ENCODE assay signal across 9 mouse cellular contexts in the genomic region with DNA sequence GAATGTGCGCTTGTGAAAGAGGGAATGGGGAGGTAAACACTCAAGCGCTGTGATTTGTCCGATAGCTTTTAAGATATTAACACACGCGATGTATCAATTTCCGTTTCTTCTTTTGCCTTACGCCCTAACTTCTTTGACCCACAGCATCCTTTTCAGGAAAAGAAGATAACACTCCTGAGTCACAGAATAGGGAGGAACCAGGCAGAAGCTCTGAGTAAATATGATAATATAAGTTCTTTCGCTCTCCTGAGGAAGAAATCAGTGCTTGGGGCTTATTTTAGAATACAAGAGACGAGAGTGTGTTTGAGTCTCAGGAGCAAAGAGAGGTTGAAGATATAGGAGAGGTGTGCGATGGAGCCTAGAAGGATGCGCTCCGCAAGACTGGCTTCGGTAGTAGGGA. TPM values are rescaled to one million over a fixed set of nuclear protein-coding genes. Genes with fewer than 3 reads are reported as not detected.
DNase-seq lines count a peak whose midpoint lies in the region; ATAC-seq and TF ChIP-seq lines count a peak whose summit lies in the region.
"Had no signal": no experiment of that assay in that cellular context is flagged by ENCODE, and none has a peak within 500 bp of the region (broad histone marks: within the 10 kb centered on the region; RNA-seq: fewer than 3 reads in every experiment).

No protein-coding gene starts in this region.

- TF ChIP-seq EP300 in stomach, postnatal 0 days (optimal IDR thresholded peaks at IDR 0.05): no peak

- H3K36me3 ChIP-seq in testis, adult 2 months (ENCODE audit: control insufficient read depth, insufficient read depth, low read length): no peaks in the 10 kb centered on the region
- H3K36me3 ChIP-seq in liver, embryonic 12.5 days: no peaks in the 10 kb centered on the region
- no peaks in the 10 kb centered on the region for H3K36me3 ChIP-seq in stomach, postnatal 0 days (ENCODE audit: control insufficient read depth, insufficient read depth, low read length)

- no peak for DNase-seq in gastrocnemius, adult 2 months
- DNase-seq in gastrocnemius, postnatal 36 days: no peak
- DNase-seq in testis, postnatal 10 days (ENCODE audit: low spot score): no peak
- DNase-seq in stomach, postnatal 0 days (ENCODE audit: low spot score): no peak
- DNase-seq in gastrocnemius, postnatal 10 days: no peak

- intact Hi-C loops in gastrocnemius, adult 2 months (cut with DNase I): no loop called here
- intact Hi-C loops in gastrocnemius, postnatal 36 days (cut with DNase I): no loop called here

- no peaks in the 10 kb centered on the region for H3K27me3 ChIP-seq in testis, adult 2 months (ENCODE audit: control insufficient read depth, insufficient read depth, low read length)
- peaks cover 80% of the 10 kb centered on the region for H3K27me3 ChIP-seq in liver, embryonic 12.5 days (replicated peaks)
- no peaks in the 10 kb centered on the region for H3K27me3 ChIP-seq in stomach, postnatal 0 days (ENCODE audit: control insufficient read depth, insufficient read depth, low read length)

- no peak for TF ChIP-seq POLR2A in testis, adult 2 months (IDR thresholded peaks at IDR 0.05; ENCODE audit: control insufficient read depth, low read depth, low read length)

- no peak overlapping the region for H3K9ac ChIP-seq in liver, embryonic 12.5 days
- H3K9ac ChIP-seq in stomach, postnatal 0 days (ENCODE audit: low read length): no peak overlapping the region

- WGBS in liver, embryonic 12.5 days (ENCODE audit: insufficient replicate concordance): 17% methylated on average over 13 of the region's 13 CpGs
- WGBS in stomach, postnatal 0 days: 10% methylated on average over 13 of the region's 13 CpGs

- H3K4me2 ChIP-seq in liver, embryonic 12.5 days: peak overlapping the region; percentile 97
- peak overlapping the region; percentile 69 for H3K4me2 ChIP-seq in stomach, postnatal 0 days (replicated peaks; ENCODE audit: low read depth)

- H3K9me3 ChIP-seq in liver, embryonic 12.5 days (replicated peaks): no peaks in the 10 kb centered on the region
- no peaks in the 10 kb centered on the region for H3K9me3 ChIP-seq in stomach, postnatal 0 days (ENCODE audit: control insufficient read depth, low read length)

- peaks cover 6% of the 10 kb centered on the region; the same call in 1 of the 2 replicates for H3K4me1 ChIP-seq in testis, adult 2 months (ENCODE audit: control insufficient read depth, insufficient read depth, low read length)
- peaks cover 18% of the 10 kb centered on the region for H3K4me1 ChIP-seq in liver, embryonic 12.5 days
- H3K4me1 ChIP-seq in stomach, postnatal 0 days (replicated peaks; ENCODE audit: control insufficient read depth, insufficient read depth): 0 out of 2 replicates have a peak, but pooled peaks cover 2% of the 10 kb centered on the region

- no peak for ATAC-seq in liver, embryonic 12.5 days
- ATAC-seq in stomach, postnatal 0 days (ENCODE audit: low FRiP score, low TSS enrichment): no peak
- ATAC-seq in granulocyte monocyte progenitor cell, adult 5-6 weeks (replicated peaks; ENCODE audit: poor library complexity, severe bottlenecking): no peak

- H3K4me3 ChIP-seq in gastrocnemius, adult 2 months: peak overlapping the region; percentile 72
- peak overlapping the region; percentile 92 for H3K4me3 ChIP-seq in testis, adult 2 months (ENCODE audit: control insufficient read depth, low read depth, low read length)
- peak overlapping the region; percentile 64 for H3K4me3 ChIP-seq in liver, embryonic 12.5 days
- H3K4me3 ChIP-seq in stomach, postnatal 0 days (ENCODE audit: low read depth, low read length): peak overlapping the region; percentile 44

- H3K27ac ChIP-seq in gastrocnemius, adult 2 months: no peak overlapping the region
- peak overlapping the region; percentile 52 for H3K27ac ChIP-seq in testis, adult 2 months (ENCODE audit: control insufficient read depth, insufficient read depth, low read depth, low read length)
- H3K27ac ChIP-seq in liver, embryonic 12.5 days: no peak overlapping the region
- H3K27ac ChIP-seq in stomach, postnatal 0 days (replicated peaks): no peak overlapping the region

- no peak for TF ChIP-seq CTCF in gastrocnemius, adult 2 months (IDR thresholded peaks at IDR 0.05)
- TF ChIP-seq CTCF in testis, adult 2 months (IDR thresholded peaks at IDR 0.05; ENCODE audit: control insufficient read depth, insufficient read depth, insufficient replicate concordance, low read depth, low read length): no peak
- TF ChIP-seq CTCF in stomach, postnatal 0 days (IDR thresholded peaks at IDR 0.05; ENCODE audit: low read depth): no peak

RNA-seq across cellular contexts. Expression of a gene that starts 0.3 kb away (rescaled TPM):
- not detected for total RNA-seq in gastrocnemius, adult 2 months (2021)
- not detected for total RNA-seq in gastrocnemius, postnatal 36 days (2021)
- 13.2 and 17.5 TPM in 2 replicates for polyA plus RNA-seq in testis, adult 2 months (2012; rRNA removed)
- 0.11 TPM in 1 of 2 replicates, not detected in the other for polyA plus RNA-seq in liver, embryonic 12.5 days (2016; fragmentation: Nextera tagmentation; extraction: Ambion mirVana)
- polyA plus RNA-seq in stomach, postnatal 0 days (2015; fragmentation: Nextera tagmentation; extraction: Ambion mirVana): 4.5 and 4.8 TPM in 2 replicates
- total RNA-seq in granulocyte monocyte progenitor cell, adult 5-6 weeks (2014; fragmentation: Nextera tagmentation): not detected in 2 replicates
- total RNA-seq in granulocyte monocyte progenitor cell, adult 5-6 weeks (2017): not detected in 2 replicates
- total RNA-seq in gastrocnemius, postnatal 10 days (2021): not detected

RNA-seq across cellular contexts. Expression of a gene that starts 37.8 kb away (rescaled TPM):
- total RNA-seq in gastrocnemius, adult 2 months (2021): under 1 TPM; 0.53 to 0.56 TPM
- total RNA-seq in gastrocnemius, postnatal 36 days (2021): under 1 TPM; 0.22 to 0.46 TPM
- polyA plus RNA-seq in testis, adult 2 months (2012; rRNA removed): 66.9 and 71.6 TPM in 2 replicates
- not detected in 2 replicates for polyA plus RNA-seq in liver, embryonic 12.5 days (2016; fragmentation: Nextera tagmentation; extraction: Ambion mirVana)
- 0.25 and 0.59 TPM in 2 replicates for polyA plus RNA-seq in stomach, postnatal 0 days (2015; fragmentation: Nextera tagmentation; extraction: Ambion mirVana)
- total RNA-seq in granulocyte monocyte progenitor cell, adult 5-6 weeks (2014; fragmentation: Nextera tagmentation): not detected in 2 replicates
- not detected in 2 replicates for total RNA-seq in granulocyte monocyte progenitor cell, adult 5-6 weeks (2017)
- under 1 TPM; 0.56 to 0.63 TPM for total RNA-seq in gastrocnemius, postnatal 10 days (2021)
- polyA plus RNA-seq: large intestine, adult 2 months had no signal

RNA-seq across cellular contexts. Expression of a gene that starts 38.1 kb away (rescaled TPM):
- 10 to 100 TPM; 30.9 to 31.9 TPM for total RNA-seq in gastrocnemius, adult 2 months (2021)
- 10 to 100 TPM; 22.6 to 23.6 TPM for total RNA-seq in gastrocnemius, postnatal 36 days (2021)
- 100 and 116 TPM in 2 replicates for polyA plus RNA-seq in testis, adult 2 months (2012; rRNA removed)
- 42.4 and 42.5 TPM in 2 replicates for polyA plus RNA-seq in liver, embryonic 12.5 days (2016; fragmentation: Nextera tagmentation; extraction: Ambion mirVana)
- 39.2 and 42.3 TPM in 2 replicates for polyA plus RNA-seq in stomach, postnatal 0 days (2015; fragmentation: Nextera tagmentation; extraction: Ambion mirVana)
- total RNA-seq in granulocyte monocyte progenitor cell, adult 5-6 weeks (2014; fragmentation: Nextera tagmentation): 172 and 180 TPM in 2 replicates
- total RNA-seq in granulocyte monocyte progenitor cell, adult 5-6 weeks (2017): 206 TPM in 2 replicates
- total RNA-seq in gastrocnemius, postnatal 10 days (2021): 10 to 100 TPM; 25.7 to 37.4 TPM

RNA-seq across cellular contexts. Expression of a gene that starts 39.7 kb away (rescaled TPM):
- 10 to 100 TPM; 25.7 to 26.0 TPM for total RNA-seq in gastrocnemius, adult 2 months (2021)
- total RNA-seq in gastrocnemius, postnatal 36 days (2021): 10 to 100 TPM; 17.3 to 21.9 TPM
- polyA plus RNA-seq in testis, adult 2 months (2012; rRNA removed): 34.5 and 35.6 TPM in 2 replicates
- polyA plus RNA-seq in liver, embryonic 12.5 days (2016; fragmentation: Nextera tagmentation; extraction: Ambion mirVana): 6.4 and 7.5 TPM in 2 replicates
- 13.3 and 14.9 TPM in 2 replicates for polyA plus RNA-seq in stomach, postnatal 0 days (2015; fragmentation: Nextera tagmentation; extraction: Ambion mirVana)
- total RNA-seq in granulocyte monocyte progenitor cell, adult 5-6 weeks (2014; fragmentation: Nextera tagmentation): 24.7 and 34.6 TPM in 2 replicates
- 10.9 and 21.2 TPM in 2 replicates for total RNA-seq in granulocyte monocyte progenitor cell, adult 5-6 weeks (2017)
- 10 to 100 TPM; 11.9 to 19.0 TPM for total RNA-seq in gastrocnemius, postnatal 10 days (2021)

Comparison
In these comparisons a context has a peak if more than half of its experiments do, and no peak if none do; other contexts are left out.
1. RNA of a gene that starts 38.1 kb away (total RNA-seq): 172 to 206 TPM in granulocyte monocyte progenitor cell, adult 5-6 weeks; 25.7 to 37.4 TPM in gastrocnemius, postnatal 10 days, 30.9 to 31.9 TPM in gastrocnemius, adult 2 months and 22.6 to 23.6 TPM in gastrocnemius, postnatal 36 days; every median in the first group is over 4 times any median in the second.
2. Peak in every context shown above with its lines, with median percentiles within 50 percentile points of each other: H3K4me3 ChIP-seq.